Mouse (Mus musculus): ENCODE measurements around the gene Gmeb2. TPM values are rescaled to one million over a fixed set of nuclear protein-coding genes. Genes with fewer than 3 reads are reported as not detected.

The Gmeb2 gene
- polyA plus RNA-seq, 1 experiment: 60.8 TPM

GRCm38 (mm10) chr2:181224994-181225393 is 62.8 kb downstream of the Gmeb2 start:
- Histone ChIP-seq H3K4me3 (ENCODE audit: control insufficient read depth, insufficient read depth, low read length) (no peak overlapping the region), H3K36me3 (ENCODE audit: control insufficient read depth, insufficient read depth, low read length) (peaks cover 7% of the 10 kb centered on the region), H3K27ac (ENCODE audit: control insufficient read depth, insufficient read depth, low read length) (no peak overlapping the region), H3K27me3 (ENCODE audit: control insufficient read depth, insufficient read depth, low read length) (no peaks in the 10 kb centered on the region), H3K4me1 (replicated peaks; ENCODE audit: control insufficient read depth, insufficient read depth, low read length) (peaks cover 8% of the 10 kb centered on the region)
- WGBS: 96% methylated on average over 2 of the region's 2 CpGs
- TF ChIP-seq CTCF (IDR thresholded peaks at IDR 0.05; ENCODE audit: borderline replicate concordance, control insufficient read depth, extremely low read depth, insufficient read depth, low read length, poor library complexity) (no peak), POLR2A (IDR thresholded peaks at IDR 0.05; ENCODE audit: control insufficient read depth, extremely low read depth, insufficient read depth, low read length, poor library complexity) (no peak)
- no peak for DNase-seq

GRCm38 (mm10) chr2:181220361-181220760 is 67.5 kb downstream of the Gmeb2 start:
- Histone ChIP-seq H3K27ac (ENCODE audit: control insufficient read depth, insufficient read depth, low read length) (peak overlapping the region; percentile 62; the same call in 1 of the 2 replicates), H3K27me3 (ENCODE audit: control insufficient read depth, insufficient read depth, low read length) (no peaks in the 10 kb centered on the region), H3K36me3 (ENCODE audit: control insufficient read depth, insufficient read depth, low read length) (no peaks in the 10 kb centered on the region), H3K4me3 (ENCODE audit: control insufficient read depth, insufficient read depth, low read length) (peak overlapping the region; percentile 41; the same call in 1 of the 2 replicates), H3K4me1 (replicated peaks; ENCODE audit: control insufficient read depth, insufficient read depth, low read length) (peaks cover 18% of the 10 kb centered on the region)
- 4% methylated on average over 2 of the region's 2 CpGs for WGBS
- TF ChIP-seq CTCF (IDR thresholded peaks at IDR 0.05; ENCODE audit: borderline replicate concordance, control insufficient read depth, extremely low read depth, insufficient read depth, low read length, poor library complexity) (no peak), POLR2A (IDR thresholded peaks at IDR 0.05; ENCODE audit: control insufficient read depth, extremely low read depth, insufficient read depth, low read length, poor library complexity) (no peak)
- no peak for DNase-seq

GRCm38 (mm10) chr2:181219538-181220216 is 68.2 kb downstream of the Gmeb2 start, which contains the start of gene Fndc11:
Gene Fndc11, plus strand, starts transcription at chr2:181220013.
- Histone ChIP-seq H3K4me1 (replicated peaks; ENCODE audit: control insufficient read depth, insufficient read depth, low read length) (peaks cover 18% of the 10 kb centered on the region), H3K27ac (ENCODE audit: control insufficient read depth, insufficient read depth, low read length) (peak within 1 kb of the TSS; percentile 87), H3K4me3 (ENCODE audit: control insufficient read depth, insufficient read depth, low read length) (peak within 1 kb of the TSS; percentile 41), H3K27me3 (ENCODE audit: control insufficient read depth, insufficient read depth, low read length) (no peaks in the 10 kb centered on the region), H3K36me3 (ENCODE audit: control insufficient read depth, insufficient read depth, low read length) (no peaks in the 10 kb centered on the region)
- TF ChIP-seq POLR2A (IDR thresholded peaks at IDR 0.05; ENCODE audit: control insufficient read depth, extremely low read depth, insufficient read depth, low read length, poor library complexity): no peak
- TF ChIP-seq CTCF (IDR thresholded peaks at IDR 0.05; ENCODE audit: borderline replicate concordance, control insufficient read depth, extremely low read depth, insufficient read depth, low read length, poor library complexity): peak; percentile 65
- 1% methylated on average over 25 of the region's 25 CpGs for WGBS
- peak; percentile 92 for DNase-seq

GRCm38 (mm10) chr2:181218881-181219485 is 68.9 kb downstream of the Gmeb2 start:
- Histone ChIP-seq H3K27ac (ENCODE audit: control insufficient read depth, insufficient read depth, low read length) (peak overlapping the region; percentile 87), H3K4me1 (replicated peaks; ENCODE audit: control insufficient read depth, insufficient read depth, low read length) (peaks cover 18% of the 10 kb centered on the region), H3K4me3 (ENCODE audit: control insufficient read depth, insufficient read depth, low read length) (no peak overlapping the region), H3K36me3 (ENCODE audit: control insufficient read depth, insufficient read depth, low read length) (no peaks in the 10 kb centered on the region), H3K27me3 (ENCODE audit: control insufficient read depth, insufficient read depth, low read length) (no peaks in the 10 kb centered on the region)
- no peak for DNase-seq
- TF ChIP-seq CTCF (IDR thresholded peaks at IDR 0.05; ENCODE audit: borderline replicate concordance, control insufficient read depth, extremely low read depth, insufficient read depth, low read length, poor library complexity): no peak
- TF ChIP-seq POLR2A (IDR thresholded peaks at IDR 0.05; ENCODE audit: control insufficient read depth, extremely low read depth, insufficient read depth, low read length, poor library complexity): no peak
- 37% methylated on average over 5 of the region's 5 CpGs for WGBS

- peaks cover 33% of the 10 kb centered on the region for H3K4me1 ChIP-seq (replicated peaks; ENCODE audit: control insufficient read depth, insufficient read depth, low read length)
- DNase-seq: no peak
- WGBS: 98% methylated on average over 6 of the region's 6 CpGs
- H3K36me3 ChIP-seq (ENCODE audit: control insufficient read depth, insufficient read depth, low read length): no peaks in the 10 kb centered on the region
- H3K27me3 ChIP-seq (ENCODE audit: control insufficient read depth, insufficient read depth, low read length): no peaks in the 10 kb centered on the region; the same call in 1 of the 2 replicates
- H3K27ac ChIP-seq (ENCODE audit: control insufficient read depth, insufficient read depth, low read length): no peak overlapping the region
- H3K4me3 ChIP-seq (ENCODE audit: control insufficient read depth, insufficient read depth, low read length): no peak overlapping the region
- TF ChIP-seq CTCF (IDR thresholded peaks at IDR 0.05; ENCODE audit: borderline replicate concordance, control insufficient read depth, extremely low read depth, insufficient read depth, low read length, poor library complexity) (no peak), POLR2A (IDR thresholded peaks at IDR 0.05; ENCODE audit: control insufficient read depth, extremely low read depth, insufficient read depth, low read length, poor library complexity) (no peak)
These were observed 71.8 kb downstream of the Gmeb2 start for GRCm38 (mm10) chr2:181216037-181216436.

- Histone ChIP-seq H3K4me1 (replicated peaks; ENCODE audit: control insufficient read depth, insufficient read depth, low read length) (peaks cover 15% of the 10 kb centered on the region), H3K27me3 (ENCODE audit: control insufficient read depth, insufficient read depth, low read length) (no peaks in the 10 kb centered on the region; the same call in 1 of the 2 replicates), H3K4me3 (ENCODE audit: control insufficient read depth, insufficient read depth, low read length) (peak within 1 kb of the TSS; percentile 31), H3K27ac (ENCODE audit: control insufficient read depth, insufficient read depth, low read length) (no peak within 1 kb of the TSS), H3K36me3 (ENCODE audit: control insufficient read depth, insufficient read depth, low read length) (no peaks in the 10 kb centered on the region)
- WGBS: under 1% methylated on average over 17 of the region's 17 CpGs
- DNase-seq: peak; percentile 39
- TF ChIP-seq CTCF (IDR thresholded peaks at IDR 0.05; ENCODE audit: borderline replicate concordance, control insufficient read depth, extremely low read depth, insufficient read depth, low read length, poor library complexity): no peak
- no peak for TF ChIP-seq POLR2A (IDR thresholded peaks at IDR 0.05; ENCODE audit: control insufficient read depth, extremely low read depth, insufficient read depth, low read length, poor library complexity)
These were observed 74.8 kb downstream of the Gmeb2 start, which contains the start of gene Srms for GRCm38 (mm10) chr2:181213021-181213445. Gene Srms, minus strand, starts transcription at chr2:181213185.
